Mouse (Mus musculus) embryonic facial prominence, embryonic 12.5 days (tissue): Measurements from ENCODE around the gene Tns4. TPM values are rescaled to one million over a fixed set of nuclear protein-coding genes. Genes with fewer than 3 reads are reported as not detected.

Source experiments
- ATAC-seq: fragments of 200-750 bp; cut with Nextera tagmentation; 2 replicates; pipeline ENCODE4 v1.8.0; 2017; ENCODE audit not compliant: insufficient number of reproducible peaks, insufficient read depth, low FRiP score, low TSS enrichment
- H3K27ac ChIP-seq: fragments of 300-500 bp; sonication (generic); 2 replicates; pipeline ENCODE4 v1.5.1; 2016; ENCODE audit warnings: mild to moderate bottlenecking
- H3K27me3 ChIP-seq: fragments of 300-500 bp; sonication (generic); 2 replicates; pipeline ENCODE4 v1.6.1; 2016; ENCODE audit warnings: mild to moderate bottlenecking, moderate library complexity
- H3K36me3 ChIP-seq: fragments of 300-500 bp; sonication (generic); 2 replicates; pipeline ENCODE4 v1.6.1; 2016; ENCODE audit warnings: mild to moderate bottlenecking
- H3K4me1 ChIP-seq: fragments of 300-500 bp; sonication (generic); 2 replicates; pipeline ENCODE4 v1.6.1; 2016
- H3K4me2 ChIP-seq: fragments of 300-500 bp; sonication (generic); replicated peaks from 2 replicates; pipeline ENCODE4 v1.6.1; 2016; ENCODE audit warnings: mild to moderate bottlenecking, moderate library complexity
- H3K4me3 ChIP-seq: fragments of 300-500 bp; sonication (generic); 2 replicates; pipeline ENCODE4 v1.5.1; 2016; ENCODE audit warnings: mild to moderate bottlenecking
- H3K9ac ChIP-seq: fragments of 300-500 bp; sonication (generic); 2 replicates; pipeline ENCODE4 v1.6.1; 2016; ENCODE audit warnings: mild to moderate bottlenecking, moderate library complexity
- H3K9me3 ChIP-seq: fragments of 300-500 bp; sonication (generic); 2 replicates; pipeline ENCODE4 v1.6.1; 2016; ENCODE audit warnings: mild to moderate bottlenecking, moderate library complexity
- WGBS: fragments of 180-500 bp; shearing (Covaris S2); methylation state at CpG from one replicate; pipeline ENCODE4 v1.1.7; 2016; 5-methylcytosine and 5-hydroxymethylcytosine counted together
- polyA plus RNA-seq: library from polyadenylated mRNA; unstranded; fragments of >200 nt; fragmentation: Nextera tagmentation; extraction: Ambion mirVana; gene quantifications from 2 replicates; pipeline ENCODE4 v1.2.1, GENCODE M21; 2016

The Tns4 gene
- polyA plus RNA-seq, 1 experiment from 2014 or later, result 0.28 TPM

GRCm38 (mm10) chr11:99113111-99113510 is 24.0 kb upstream of the Tns4 start:
- H3K9ac ChIP-seq, result no peak overlapping the region
- ATAC-seq, result peak; percentile 62
- peaks cover 15% of the 10 kb centered on the region for H3K4me1 ChIP-seq

DNA sequence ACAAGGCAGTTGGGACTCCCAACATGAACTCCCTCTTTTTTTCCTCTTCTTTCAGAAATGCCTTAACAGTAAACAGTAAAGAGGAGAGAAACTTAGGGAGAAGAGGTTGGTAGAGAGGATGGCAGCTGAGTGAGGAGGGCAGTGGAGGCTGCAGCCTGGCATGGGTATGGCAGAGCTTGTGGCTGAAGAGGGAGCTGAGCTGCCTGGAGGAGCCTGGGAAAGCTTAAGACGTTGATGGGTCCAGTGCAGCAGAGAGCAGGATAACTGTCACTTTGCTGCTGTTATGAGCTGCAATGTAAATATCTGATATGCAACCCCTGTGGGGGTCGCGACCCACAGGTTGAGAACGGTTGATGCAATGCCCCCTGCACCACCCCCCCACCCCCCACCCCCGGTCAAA is 23.6 kb upstream of the Tns4 start:
- H3K4me2 ChIP-seq, result 0 out of 2 replicates have a peak overlapping the region, but pooled peaks have one; percentile 3
- no peaks in the 10 kb centered on the region for H3K9me3 ChIP-seq
- H3K9ac ChIP-seq, result no peak overlapping the region
- H3K27ac ChIP-seq, result peak overlapping the region; percentile 89
- no peak overlapping the region for H3K4me3 ChIP-seq
- 15% methylated on average over 5 of the region's 5 CpGs for WGBS
- no peaks in the 10 kb centered on the region for H3K36me3 ChIP-seq
- no peaks in the 10 kb centered on the region for H3K27me3 ChIP-seq
- no peak for ATAC-seq
- peaks cover 15% of the 10 kb centered on the region for H3K4me1 ChIP-seq

More at GRCm38 (mm10) chr11:99113111-99113510, 24.0 kb upstream of the Tns4 start:
- H3K27me3 ChIP-seq, result no peaks in the 10 kb centered on the region
- 7% methylated on average over 3 of the region's 3 CpGs for WGBS
- H3K9me3 ChIP-seq, result no peaks in the 10 kb centered on the region
- H3K36me3 ChIP-seq, result no peaks in the 10 kb centered on the region
- 0 out of 2 replicates have a peak overlapping the region, but pooled peaks have one; percentile 3 for H3K4me2 ChIP-seq
- H3K4me3 ChIP-seq, result no peak overlapping the region
- H3K27ac ChIP-seq, result peak overlapping the region; percentile 89

DNA sequence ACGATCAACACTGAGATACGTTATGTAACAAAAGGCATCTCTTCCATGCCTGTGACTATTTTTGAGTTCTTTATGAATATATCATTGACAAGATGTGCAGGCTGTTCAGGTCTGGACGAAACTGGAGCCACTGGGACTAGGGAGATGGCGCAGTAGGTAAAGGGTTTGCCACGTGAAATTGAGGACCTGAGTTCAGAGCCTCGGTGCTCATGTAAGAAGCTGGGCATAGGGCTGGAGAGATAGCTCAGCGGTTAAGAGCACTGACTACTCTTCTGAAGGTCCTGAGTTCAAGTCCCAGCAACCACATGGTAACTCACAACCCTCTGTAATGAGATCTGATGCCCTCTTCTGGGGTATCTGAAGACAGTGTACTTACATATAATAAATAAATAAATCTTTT is 22.5 kb upstream of the Tns4 start:
- Histone ChIP-seq H3K4me1 (peaks cover 20% of the 10 kb centered on the region), H3K27me3 (no peaks in the 10 kb centered on the region), H3K9me3 (no peaks in the 10 kb centered on the region), H3K4me3 (no peak overlapping the region), H3K36me3 (no peaks in the 10 kb centered on the region), H3K27ac (no peak overlapping the region), H3K9ac (no peak overlapping the region), H3K4me2 (no peak overlapping the region)
- 89% methylated on average over 7 of the region's 7 CpGs for WGBS
- no peak for ATAC-seq

- H3K4me1 ChIP-seq, result peaks cover 25% of the 10 kb centered on the region
- no peak overlapping the region for H3K27ac ChIP-seq
- H3K4me3 ChIP-seq, result no peak overlapping the region
- 69% methylated on average over 11 of the region's 11 CpGs for WGBS
- H3K27me3 ChIP-seq, result no peaks in the 10 kb centered on the region
- H3K9ac ChIP-seq, result no peak overlapping the region
- ATAC-seq, result no peak
- no peaks in the 10 kb centered on the region for H3K9me3 ChIP-seq
- no peak overlapping the region for H3K4me2 ChIP-seq
- H3K36me3 ChIP-seq, result no peaks in the 10 kb centered on the region
Observed at GRCm38 (mm10) chr11:99111155-99111554, 22.0 kb upstream of the Tns4 start.

DNA sequence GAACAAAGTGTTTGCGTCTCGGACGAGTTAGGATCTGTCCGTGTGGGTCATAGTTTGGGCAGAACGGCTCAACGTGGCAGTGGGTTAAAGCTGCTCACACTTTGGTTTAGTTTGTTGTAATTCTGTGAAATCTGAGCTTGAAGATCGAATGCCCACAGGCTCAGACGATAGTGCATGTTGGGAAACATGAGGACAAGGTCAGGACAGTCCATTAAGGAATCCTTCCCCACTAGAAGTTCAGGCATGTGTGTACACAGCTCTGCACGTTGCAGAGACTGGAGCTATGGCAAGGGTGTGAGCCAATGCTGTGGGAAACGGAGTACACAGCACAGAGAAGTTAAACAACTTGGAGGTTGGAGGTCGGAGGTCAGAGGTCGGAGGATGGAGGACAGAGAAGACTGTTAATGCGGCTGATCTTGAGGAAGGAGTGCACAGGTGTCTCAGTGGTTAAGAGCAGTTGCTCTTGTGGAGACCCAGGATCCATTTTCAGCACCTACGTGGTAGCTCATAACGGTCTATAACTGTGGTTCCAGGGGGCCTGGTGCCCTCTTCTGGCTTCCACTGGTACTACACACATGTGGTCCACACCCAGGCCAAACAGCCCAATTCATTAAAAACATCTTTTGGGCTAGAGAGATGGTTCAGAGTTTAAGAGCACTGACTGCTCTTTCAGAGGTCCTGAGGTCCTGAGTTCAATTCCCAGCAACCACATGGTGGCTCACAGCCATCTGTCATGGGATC is 21.4 kb upstream of the Tns4 start:
- Histone ChIP-seq H3K27ac (no peak overlapping the region), H3K4me3 (no peak overlapping the region), H3K4me1 (peaks cover 28% of the 10 kb centered on the region), H3K36me3 (no peaks in the 10 kb centered on the region), H3K27me3 (no peaks in the 10 kb centered on the region), H3K9ac (no peak overlapping the region), H3K4me2 (no peak overlapping the region), H3K9me3 (no peaks in the 10 kb centered on the region)
- WGBS, result 74% methylated on average over 15 of the region's 15 CpGs
- ATAC-seq, result no peak

GRCm38 (mm10) chr11:99108296-99108695 is 19.2 kb upstream of the Tns4 start:
- no peak for ATAC-seq
- no peaks in the 10 kb centered on the region for H3K9me3 ChIP-seq
- WGBS, result 45% methylated on average over 3 of the region's 3 CpGs
- no peak overlapping the region for H3K27ac ChIP-seq
- H3K4me1 ChIP-seq, result peaks cover 24% of the 10 kb centered on the region
- H3K27me3 ChIP-seq, result no peaks in the 10 kb centered on the region
- no peak overlapping the region for H3K9ac ChIP-seq
- no peak overlapping the region for H3K4me2 ChIP-seq
- no peak overlapping the region for H3K4me3 ChIP-seq
- no peaks in the 10 kb centered on the region for H3K36me3 ChIP-seq

GRCm38 (mm10) chr11:99105981-99106726 is 17.0 kb upstream of the Tns4 start:
- 0 out of 2 replicates have a peak, but pooled peaks have one; percentile 23 for ATAC-seq
- Histone ChIP-seq H3K9me3 (no peaks in the 10 kb centered on the region), H3K4me1 (peaks cover 20% of the 10 kb centered on the region), H3K9ac (no peak overlapping the region), H3K27me3 (no peaks in the 10 kb centered on the region), H3K27ac (peak overlapping the region; percentile 54), H3K4me3 (no peak overlapping the region), H3K36me3 (no peaks in the 10 kb centered on the region), H3K4me2 (no peak overlapping the region)
- 52% methylated on average over 12 of the region's 12 CpGs for WGBS

DNA sequence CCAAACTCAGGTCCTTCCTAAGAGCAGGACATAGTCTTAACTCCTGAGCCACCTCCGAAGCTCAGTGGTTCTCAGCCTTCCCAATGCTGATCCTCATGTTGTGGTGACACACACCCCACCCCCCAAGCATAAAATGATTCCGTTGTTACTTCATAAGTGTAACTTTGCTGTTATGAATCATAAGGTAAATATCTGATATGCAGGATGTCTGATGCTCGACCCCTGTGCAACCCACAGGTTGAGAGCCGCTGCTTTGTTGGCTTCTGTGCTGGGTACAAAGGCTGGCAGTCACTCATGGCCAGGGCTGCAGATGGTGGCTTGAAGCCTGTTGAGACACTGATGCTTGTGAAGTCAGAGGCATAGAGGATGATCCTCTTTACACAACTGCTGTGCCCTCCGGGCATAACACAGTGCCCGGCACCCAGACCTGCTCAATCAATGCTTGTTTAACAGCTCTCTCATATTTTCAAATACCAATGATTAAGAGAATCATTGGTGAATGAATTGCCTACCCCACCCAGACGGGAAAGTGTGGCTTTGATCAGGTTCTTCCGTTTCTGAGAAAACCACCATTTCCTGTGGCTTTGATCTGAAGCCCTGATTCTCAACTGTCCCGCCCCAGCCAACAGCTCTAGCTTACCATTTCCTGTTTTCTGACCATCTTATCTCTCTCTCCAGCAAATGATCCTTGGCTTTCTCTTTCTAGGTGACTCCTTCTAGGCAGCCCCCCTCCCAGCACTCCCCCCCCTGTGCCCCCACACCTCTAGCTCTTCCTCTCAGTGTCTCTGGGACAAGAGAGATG is 15.7 kb upstream of the Tns4 start:
- no peak overlapping the region for H3K27ac ChIP-seq
- H3K9me3 ChIP-seq, result no peaks in the 10 kb centered on the region
- H3K27me3 ChIP-seq, result no peaks in the 10 kb centered on the region
- WGBS, result 65% methylated on average over 9 of the region's 9 CpGs
- H3K4me3 ChIP-seq, result no peak overlapping the region
- H3K4me2 ChIP-seq, result no peak overlapping the region
- peaks cover 19% of the 10 kb centered on the region for H3K4me1 ChIP-seq
- ATAC-seq, result no peak
- no peaks in the 10 kb centered on the region for H3K36me3 ChIP-seq
- H3K9ac ChIP-seq, result no peak overlapping the region

GRCm38 (mm10) chr11:99102575-99103270 is 13.6 kb upstream of the Tns4 start:
- Histone ChIP-seq H3K9me3 (no peaks in the 10 kb centered on the region), H3K4me3 (no peak overlapping the region), H3K4me2 (no peak overlapping the region), H3K36me3 (no peaks in the 10 kb centered on the region), H3K27ac (no peak overlapping the region), H3K9ac (no peak overlapping the region), H3K27me3 (no peaks in the 10 kb centered on the region), H3K4me1 (peaks cover 19% of the 10 kb centered on the region)
- no peak for ATAC-seq
- WGBS, result 81% methylated on average over 9 of the region's 9 CpGs

DNA sequence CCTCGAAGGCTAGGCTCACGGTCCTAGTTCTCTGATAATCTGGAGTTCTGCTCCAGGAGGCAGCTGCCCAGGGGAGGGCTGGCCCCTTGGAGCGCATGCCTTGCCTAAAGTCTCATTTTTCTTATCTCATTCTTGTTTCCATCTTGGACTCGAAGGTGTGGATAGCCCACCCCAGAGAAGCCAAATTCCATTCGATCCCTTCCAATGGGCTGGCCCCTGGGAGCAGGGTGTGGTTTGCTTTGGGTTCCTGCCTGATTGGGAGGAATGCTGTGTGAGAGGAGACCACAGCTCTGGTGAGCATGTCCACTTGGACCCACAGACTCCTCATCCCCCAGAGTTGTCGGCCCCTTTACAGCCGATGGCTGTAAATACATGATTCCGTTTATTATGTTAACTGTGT is 12.6 kb upstream of the Tns4 start:
- WGBS, result 80% methylated on average over 8 of the region's 8 CpGs
- no peaks in the 10 kb centered on the region for H3K27me3 ChIP-seq
- H3K9me3 ChIP-seq, result no peaks in the 10 kb centered on the region
- peaks cover 14% of the 10 kb centered on the region for H3K4me1 ChIP-seq
- H3K36me3 ChIP-seq, result no peaks in the 10 kb centered on the region
- no peak overlapping the region for H3K4me2 ChIP-seq
- no peak overlapping the region for H3K4me3 ChIP-seq
- ATAC-seq, result no peak
- H3K9ac ChIP-seq, result no peak overlapping the region
- no peak overlapping the region for H3K27ac ChIP-seq

DNA sequence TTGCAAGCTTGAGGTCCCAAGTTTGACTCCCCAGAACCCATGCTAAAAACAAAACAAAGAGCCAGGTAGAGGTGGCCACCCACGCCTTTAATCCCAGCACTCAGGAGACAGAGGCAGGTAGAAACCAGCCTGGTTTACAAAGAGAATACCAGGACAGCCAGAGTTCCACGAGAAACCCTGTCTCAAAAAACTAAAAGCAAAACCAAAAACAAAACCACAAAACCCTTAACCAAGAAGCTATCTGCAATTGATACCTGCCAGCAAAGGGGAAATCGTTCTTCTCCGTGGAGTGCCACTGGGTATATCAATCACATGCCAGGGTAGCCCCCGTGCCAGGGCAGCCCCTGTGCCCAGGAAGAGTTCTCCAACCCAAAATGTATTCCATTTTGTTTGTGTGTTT is 11.1 kb upstream of the Tns4 start:
- H3K4me2 ChIP-seq, result no peak overlapping the region
- H3K27ac ChIP-seq, result no peak overlapping the region
- no peaks in the 10 kb centered on the region for H3K9me3 ChIP-seq
- ATAC-seq, result no peak
- WGBS, result 78% methylated on average over 5 of the region's 5 CpGs
- no peaks in the 10 kb centered on the region for H3K27me3 ChIP-seq
- no peak overlapping the region for H3K9ac ChIP-seq
- H3K4me1 ChIP-seq, result peaks cover 13% of the 10 kb centered on the region; the same call in 1 of the 2 replicates
- no peaks in the 10 kb centered on the region for H3K36me3 ChIP-seq
- no peak overlapping the region for H3K4me3 ChIP-seq
